Mouse (Mus musculus): Measurements from ENCODE around the gene Gm20823. TPM values are rescaled to one million over a fixed set of nuclear protein-coding genes. Genes with fewer than 3 reads are reported as not detected.
"Not testable (repeated sequence)": the region's sequence is repeated elsewhere in the genome, so short reads cannot be mapped to it uniquely, and the experiment has no call there.

Gm20823 gene
- polyA plus RNA-seq (2014; fragmentation: Nextera tagmentation; extraction: Ambion mirVana), result not detected in 2 replicates

- not testable (repeated sequence) for ATAC-seq (ENCODE audit: insufficient number of reproducible peaks, low FRiP score, low TSS enrichment, low read depth); H3K27me3 ChIP-seq (ENCODE audit: control insufficient read depth, insufficient read depth, low read length); H3K4me2 ChIP-seq (ENCODE audit: low read depth, severe bottlenecking); H3K4me1 ChIP-seq (ENCODE audit: control insufficient read depth, insufficient read depth, low read length); H3K4me3 ChIP-seq (ENCODE audit: low read depth, low read length); H3K9ac ChIP-seq (ENCODE audit: low read length); H3K9me3 ChIP-seq (ENCODE audit: control insufficient read depth, low read length); H3K36me3 ChIP-seq (ENCODE audit: control insufficient read depth, insufficient read depth, low read length); DNase-seq (ENCODE audit: low spot score); H3K27ac ChIP-seq (replicated peaks; ENCODE audit: low read depth, low read length)
- WGBS, result no CpG with 5 or more reads among the region's 4 CpGs
These were observed at the start of gene Gm20823 for GRCm38 (mm10) chrY:62464745-62465144. Gene Gm20823, minus strand, starts transcription at chrY:62464845.

All from limb, embryonic 11.5 days (tissue).